Mouse (Mus musculus): Measurements from ENCODE around the gene Duxbl2.
"Not testable (repeated sequence)": the region's sequence is repeated elsewhere in the genome, so short reads cannot be mapped to it uniquely, and the experiment has no call there.

Gene Duxbl2

DNA sequence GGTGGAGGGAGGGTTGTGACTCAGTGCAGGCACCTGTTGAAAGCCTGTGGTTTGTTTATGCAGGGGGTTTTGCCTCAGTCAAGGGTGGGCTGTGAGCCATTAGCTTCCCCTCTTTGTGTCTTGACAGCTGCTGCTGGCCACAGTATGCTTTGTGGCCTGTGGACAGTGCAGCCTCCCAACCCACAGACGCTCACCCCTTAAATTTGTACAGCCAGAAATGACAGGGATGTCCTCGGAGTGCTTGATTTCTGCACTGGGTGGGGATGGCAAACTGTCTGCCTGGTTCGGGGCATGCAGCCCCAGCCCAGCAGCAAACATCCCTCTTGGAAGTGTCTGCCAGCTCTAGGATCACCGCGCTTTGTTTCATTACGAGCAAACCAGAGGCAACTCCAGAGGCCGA, at the start of gene Duxbl2:
Gene Duxbl2, plus strand, starts transcription at position 200 of the 400 bp plus-strand sequence.
- CTCF ChIA-PET: not testable (repeated sequence)

DNA sequence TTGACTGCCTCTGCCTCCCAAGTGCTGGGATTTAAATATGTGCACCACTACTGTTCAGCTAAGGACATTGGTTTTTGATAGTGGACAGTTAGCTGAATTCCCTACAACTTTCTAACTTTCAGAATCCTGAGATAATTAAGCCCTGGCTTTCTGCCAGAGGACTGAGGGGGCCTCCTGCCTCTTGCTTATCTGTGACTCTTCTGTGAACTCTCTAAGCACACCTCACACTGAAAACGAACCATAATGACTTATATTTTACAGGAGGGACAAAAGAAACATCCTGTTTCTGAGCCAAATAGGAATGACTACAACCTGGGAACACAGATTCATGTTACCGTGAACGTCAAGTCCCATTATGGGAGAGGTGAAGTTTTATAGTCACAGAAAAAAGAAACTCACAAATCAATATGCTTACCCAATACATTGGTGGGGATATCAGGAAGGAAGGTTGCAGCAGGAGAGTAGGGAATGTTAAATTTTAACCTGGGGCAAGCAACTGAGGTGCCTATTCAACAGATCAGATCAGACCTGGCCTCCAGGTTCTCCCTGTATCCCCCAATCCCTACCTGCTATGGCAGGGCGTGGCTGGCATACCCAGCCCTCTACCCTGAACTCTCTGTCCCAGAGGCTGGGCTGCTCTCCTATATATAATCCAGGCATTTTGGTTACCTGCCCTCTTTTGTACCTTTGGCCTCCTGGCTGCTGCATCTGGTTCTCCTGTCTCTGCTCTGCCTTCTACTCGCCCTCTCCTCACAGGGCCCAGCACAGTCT, 41.3 kb upstream of the Duxbl2 start:
- CTCF ChIA-PET: not testable (repeated sequence)

- CTCF ChIA-PET: not testable (repeated sequence)
These were observed 36.9 kb upstream of the Duxbl2 start, which contains the start of gene Cphx2 for GRCm38 (mm10) chr14:26081216-26081615. Cphx2 (plus strand) TSS chr14:26081516.

DNA sequence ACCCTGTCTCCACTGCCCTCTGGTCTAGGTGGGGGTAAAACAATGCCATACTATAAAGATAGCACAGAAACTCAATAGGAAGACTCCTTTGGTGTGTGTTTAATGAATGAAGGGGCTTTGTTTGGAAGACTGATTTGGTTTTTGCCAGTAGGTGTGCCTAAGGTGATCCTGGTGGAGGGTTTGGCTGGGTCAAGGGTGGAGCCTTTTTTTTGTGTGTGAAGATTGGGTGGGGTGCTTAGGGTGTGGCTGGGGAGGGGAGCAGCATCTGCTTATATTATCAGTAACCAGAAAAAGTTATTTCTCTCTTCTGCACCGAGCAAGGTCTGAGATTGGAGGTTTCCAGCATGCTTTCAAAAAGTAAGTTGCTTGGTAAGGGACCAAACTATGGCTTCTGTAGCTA, 36.2 kb upstream of the Duxbl2 start, which contains the start of gene Cphx3:
Gene Cphx3, plus strand, starts transcription at position 301 of the 400 bp plus-strand sequence.
- CTCF ChIA-PET: not testable (repeated sequence)

DNA sequence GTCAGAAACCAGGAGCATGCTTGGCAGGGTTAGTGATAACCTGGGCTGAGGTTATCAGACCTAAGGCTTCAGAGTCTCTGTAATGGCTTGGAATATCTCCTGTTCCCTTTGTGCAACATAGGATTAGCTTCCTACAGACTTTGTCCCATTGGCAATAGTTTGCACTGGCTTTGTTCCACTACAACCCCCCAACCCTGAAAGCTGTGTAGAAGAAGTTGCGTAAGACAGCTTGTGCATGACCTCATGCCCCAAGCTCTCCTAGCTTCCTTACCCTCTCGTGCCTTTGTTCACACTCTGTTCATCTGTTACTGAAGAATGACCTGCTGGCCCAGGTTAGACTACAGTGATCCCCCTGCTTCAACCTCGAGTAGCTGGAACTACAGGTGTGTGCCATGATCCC, 20.5 kb upstream of the Duxbl2 start:
- CTCF ChIA-PET: not testable (repeated sequence)

- CTCF ChIA-PET: not testable (repeated sequence)
These were observed 426 bp downstream of the Duxbl2 start for GRCm38 (mm10) chr14:26118550-26119000.

GRCm38 (mm10) chr14:26119095-26119494, 946 bp downstream of the Duxbl2 start:
- CTCF ChIA-PET: not testable (repeated sequence)

- CTCF ChIA-PET: not testable (repeated sequence)
These were observed 28.9 kb downstream of the Duxbl2 start for GRCm38 (mm10) chr14:26147095-26147494.

- CTCF ChIA-PET: not testable (repeated sequence)
These were observed 37.9 kb downstream of the Duxbl2 start for GRCm38 (mm10) chr14:26156032-26156431.

DNA sequence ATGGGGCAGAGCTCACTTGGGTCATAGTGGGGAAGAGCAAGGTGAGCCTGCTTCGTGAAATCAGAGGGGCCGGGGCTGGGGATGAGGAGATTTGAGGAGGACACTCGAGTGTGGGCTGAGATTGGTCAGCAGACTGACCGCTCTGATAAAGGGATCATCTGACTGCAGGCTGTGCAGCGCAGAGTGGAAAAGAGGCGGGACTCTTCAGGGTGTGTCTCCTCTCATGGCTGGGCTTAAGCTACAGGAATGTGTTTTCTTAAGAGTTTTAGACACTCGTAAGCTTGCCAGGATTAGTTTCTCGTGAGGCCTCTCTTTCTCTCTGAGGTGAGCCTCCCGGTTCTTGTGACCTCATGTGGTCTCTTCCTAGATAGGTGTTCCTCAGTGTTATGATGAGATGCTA, 43.0 kb downstream of the Duxbl2 start:
- CTCF ChIA-PET: not testable (repeated sequence)

DNA sequence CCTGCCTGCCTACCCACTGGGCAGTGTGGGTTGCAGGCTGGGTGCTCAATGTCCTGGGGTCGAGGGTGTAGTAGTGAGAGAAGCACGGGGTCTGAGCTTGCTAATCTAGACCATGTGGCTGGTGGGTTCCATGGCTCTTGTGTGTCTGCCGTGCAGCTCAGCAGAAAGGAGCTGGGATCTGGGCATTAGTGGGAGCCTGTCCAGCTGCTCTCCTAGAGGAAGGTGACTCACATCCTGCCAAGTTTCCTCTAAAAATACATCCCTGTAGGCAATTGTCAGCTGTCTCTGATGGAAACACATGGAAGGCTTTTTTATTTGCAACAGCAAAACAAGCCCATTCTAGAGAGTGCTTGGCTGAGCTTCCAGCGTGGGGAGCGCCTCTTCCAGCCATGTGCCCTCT, 44.3 kb downstream of the Duxbl2 start:
- CTCF ChIA-PET: not testable (repeated sequence)

- CTCF ChIA-PET: not testable (repeated sequence)
These were observed 47.1 kb downstream of the Duxbl2 start for GRCm38 (mm10) chr14:26165266-26165665.

DNA sequence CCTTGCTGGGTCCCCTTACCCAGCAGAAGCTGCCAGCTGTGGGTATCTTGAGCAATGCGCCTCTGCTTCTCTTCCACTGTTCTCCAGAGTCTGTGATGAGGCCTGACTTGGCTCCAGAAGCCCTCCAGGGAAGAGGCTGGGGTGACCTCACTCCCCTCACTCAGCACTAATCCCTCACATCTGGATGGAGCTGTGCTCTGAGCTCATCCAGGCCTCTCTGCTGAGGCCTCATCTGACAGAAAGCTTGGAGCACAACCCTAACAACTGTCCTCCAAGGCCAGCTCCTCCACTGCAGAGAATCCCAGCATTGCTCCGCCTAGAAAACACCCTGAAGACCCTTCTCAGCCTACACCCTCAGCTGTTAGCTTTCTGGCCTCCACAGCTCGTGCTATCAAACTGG, 55.8 kb downstream of the Duxbl2 start:
- CTCF ChIA-PET: not testable (repeated sequence)

DNA sequence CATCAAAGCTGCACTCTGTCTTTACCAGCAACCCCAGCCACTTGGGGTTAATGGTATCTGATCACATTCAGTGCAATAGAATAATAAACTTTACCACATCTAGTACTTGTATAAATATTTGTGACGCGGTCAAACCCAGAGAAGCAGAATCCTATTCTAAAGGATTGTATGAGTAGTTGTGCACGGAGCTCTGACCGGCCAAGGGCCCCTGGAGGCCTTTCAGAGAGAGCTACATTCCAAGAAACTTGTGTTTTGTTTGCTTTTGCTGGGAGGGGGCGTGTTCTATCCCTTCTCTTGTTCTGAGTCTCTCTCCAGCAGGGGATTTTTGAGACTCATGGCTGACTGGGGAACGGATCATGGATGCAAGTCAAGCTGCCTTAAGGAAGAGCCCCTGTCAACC, 56.9 kb downstream of the Duxbl2 start:
- CTCF ChIA-PET: not testable (repeated sequence)

Data from spleen, embryonic (tissue).